Mouse (Mus musculus): Measurements from ENCODE around the gene Ttll1.
"Not testable (repeated sequence)": the region's sequence is repeated elsewhere in the genome, so short reads cannot be mapped to it uniquely, and the experiment has no call there.

The Ttll1 gene

GRCm38 (mm10) chr15:83481236-83481780, 29.4 kb downstream of the Ttll1 start:
- no peak for DNase-seq

GRCm38 (mm10) chr15:83479818-83480217, 30.9 kb downstream of the Ttll1 start:
- no peak for DNase-seq

DNA sequence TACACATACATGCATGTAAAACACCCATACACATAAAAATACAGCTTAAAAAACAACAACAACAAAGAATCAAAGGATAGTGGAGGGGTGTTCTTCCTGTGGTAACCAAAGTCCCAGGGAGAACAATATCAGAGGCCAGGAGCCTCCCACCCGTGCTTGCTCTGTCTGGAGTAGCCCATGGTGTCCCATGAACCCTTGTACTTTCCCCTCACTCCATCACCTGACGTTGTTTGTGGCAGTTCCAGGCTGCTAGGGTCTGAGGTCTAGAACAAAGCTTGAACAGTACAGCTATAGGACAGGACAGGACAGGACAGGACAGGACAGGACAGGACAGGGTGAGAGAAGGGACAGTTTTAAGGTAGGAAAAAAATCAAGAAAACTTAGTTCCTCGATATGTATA, 32.6 kb downstream of the Ttll1 start:
- no peak for DNase-seq

GRCm38 (mm10) chr15:83476593-83477273, 34.0 kb downstream of the Ttll1 start:
- DNase-seq, result no peak

DNA sequence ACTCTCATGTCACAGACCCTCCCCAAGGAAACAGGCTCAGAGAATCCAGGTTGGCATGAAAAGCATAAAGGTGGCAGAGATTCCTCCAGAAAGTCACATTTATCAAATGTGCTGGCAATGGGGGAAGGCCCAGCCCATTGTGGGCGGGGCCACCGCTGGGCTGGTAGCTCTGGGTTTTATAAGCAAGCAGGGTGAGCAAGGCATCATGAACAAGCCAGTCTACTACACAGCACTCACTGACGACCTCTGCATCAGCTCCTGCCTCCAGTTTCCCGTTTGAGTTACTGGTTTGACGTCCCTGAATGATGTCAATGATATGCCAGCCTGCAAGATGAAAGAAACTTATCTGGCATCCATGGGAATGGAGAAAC, 36.2 kb downstream of the Ttll1 start:
- DNase-seq, result no peak

DNA sequence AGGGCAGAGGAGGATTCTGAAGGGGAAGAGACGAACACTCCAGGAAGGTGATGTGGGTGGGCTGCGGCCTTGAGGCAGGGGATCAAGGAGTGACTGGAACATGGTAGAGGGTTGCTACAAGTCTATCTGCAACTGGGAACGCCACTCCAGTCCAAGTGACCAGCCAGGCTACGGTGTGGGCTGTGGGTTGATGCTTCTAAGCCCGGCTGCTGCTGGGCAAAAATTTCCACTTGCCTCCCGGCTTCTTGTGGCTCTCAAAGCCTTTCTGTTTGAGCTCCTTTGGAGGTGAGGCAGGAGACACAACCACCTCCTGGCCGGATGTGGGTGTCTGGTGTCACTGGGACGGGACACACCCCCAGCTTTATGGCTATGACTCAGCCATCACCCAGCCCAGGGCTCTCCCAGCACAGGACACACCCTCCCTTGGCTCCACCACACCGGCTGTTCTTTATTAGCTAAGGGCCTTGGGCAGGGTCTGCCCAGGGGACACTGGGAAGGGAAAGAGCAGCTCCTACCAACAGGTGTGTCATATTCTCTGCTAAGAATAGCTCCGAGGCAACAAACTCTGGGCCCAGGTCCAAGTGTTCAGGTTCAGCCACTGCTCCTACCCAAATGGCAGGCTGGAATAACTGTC, 36.7 kb downstream of the Ttll1 start:
- DNase-seq, result peak; percentile 58

GRCm38 (mm10) chr15:83473251-83473650, 37.4 kb downstream of the Ttll1 start:
- no peak for DNase-seq

- DNase-seq, result no peak
Observed at GRCm38 (mm10) chr15:83471476-83471875, 39.2 kb downstream of the Ttll1 start.

DNA sequence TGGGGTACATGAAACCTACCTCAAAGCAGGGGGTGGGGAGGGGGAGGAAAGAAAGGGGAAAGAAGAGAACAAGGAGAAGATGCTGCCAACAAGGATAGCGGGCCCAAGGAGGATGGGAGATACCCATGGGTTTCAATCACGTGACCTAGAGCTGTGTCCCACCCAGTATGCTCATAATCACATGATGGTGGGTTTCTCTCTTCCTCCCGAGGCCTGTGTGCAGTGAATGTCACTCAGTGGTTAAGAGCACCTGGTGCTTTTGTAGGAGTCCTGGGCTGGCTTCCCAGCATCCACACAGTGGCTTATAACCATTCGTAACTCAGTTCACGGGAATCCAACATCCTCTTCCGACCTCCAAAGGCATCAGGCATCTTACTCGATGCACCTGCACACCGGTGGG, 40.2 kb downstream of the Ttll1 start:
- DNase-seq, result no peak

- DNase-seq, result no peak
Observed at GRCm38 (mm10) chr15:83469279-83469821, 41.3 kb downstream of the Ttll1 start.

DNA sequence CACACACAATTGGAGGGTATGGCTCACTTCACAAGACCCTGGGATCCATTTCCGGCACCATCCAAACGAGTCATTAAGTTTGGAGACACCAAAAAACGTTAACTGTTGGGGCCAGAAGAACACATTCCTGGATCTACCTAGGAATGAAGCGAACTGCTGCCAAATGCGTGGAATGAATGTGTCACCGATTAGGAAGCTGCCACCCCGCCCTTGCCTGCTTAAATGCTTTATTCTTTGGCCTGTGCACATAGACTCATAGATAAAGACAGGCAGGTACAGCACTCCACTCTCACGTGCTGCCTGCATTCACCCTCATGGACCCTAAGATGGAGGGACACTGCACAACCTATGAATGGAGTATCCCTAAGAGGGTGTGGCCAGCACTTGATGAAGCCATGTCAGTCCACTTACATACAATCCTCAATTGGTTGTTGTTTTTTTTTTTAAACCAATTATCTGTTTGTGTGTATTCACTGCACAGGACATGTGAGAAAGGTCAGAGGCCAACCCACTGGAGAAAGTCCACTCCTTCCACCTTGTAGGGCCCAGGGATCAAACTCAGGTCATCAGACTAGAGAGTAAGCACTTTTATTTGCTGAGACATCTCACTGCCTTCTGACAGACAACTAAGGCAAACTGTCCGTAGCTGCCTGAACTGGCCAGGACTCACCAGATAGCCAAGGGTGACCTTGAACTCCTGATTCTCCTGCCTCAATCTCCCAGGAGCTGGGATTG, 43.3 kb downstream of the Ttll1 start:
- no peak for DNase-seq

GRCm38 (mm10) chr15:83466331-83466730, 44.4 kb downstream of the Ttll1 start:
- DNase-seq, result no peak

DNA sequence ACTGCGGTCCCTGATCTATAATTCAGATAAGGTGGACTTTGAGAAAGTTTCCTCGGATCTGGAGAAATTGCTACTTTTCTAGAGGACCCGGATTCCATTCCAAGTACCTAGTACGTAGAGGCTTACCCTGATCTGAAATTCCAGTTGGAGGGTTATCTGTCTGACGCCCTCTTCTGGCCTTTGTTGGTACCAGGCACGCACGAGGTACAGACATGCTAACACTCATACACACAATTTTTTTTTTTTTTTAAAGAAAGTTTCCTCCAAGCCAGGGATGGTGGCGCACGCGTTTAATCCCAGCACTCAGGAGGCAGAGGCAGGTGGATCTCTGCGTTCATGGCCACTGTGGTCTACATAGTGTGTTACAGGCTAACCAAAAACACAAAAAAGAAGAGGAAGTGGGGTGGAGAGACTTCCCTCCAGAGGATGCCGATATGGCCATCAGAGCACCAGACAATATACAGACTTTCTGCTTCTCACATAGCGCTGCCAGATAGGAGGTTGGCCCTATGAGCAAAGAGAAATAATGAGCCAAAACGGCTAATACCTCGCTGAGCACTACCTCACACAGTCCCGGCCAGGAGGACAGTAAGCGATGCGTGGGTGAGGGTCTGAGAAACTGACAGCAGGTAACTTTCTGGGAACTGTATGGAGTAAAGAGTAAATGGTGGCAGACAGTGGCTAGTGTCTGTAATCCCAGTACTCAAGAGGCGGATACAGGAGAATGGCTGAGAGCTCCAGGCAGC, 45.6 kb downstream of the Ttll1 start:
- DNase-seq, result no peak

DNA sequence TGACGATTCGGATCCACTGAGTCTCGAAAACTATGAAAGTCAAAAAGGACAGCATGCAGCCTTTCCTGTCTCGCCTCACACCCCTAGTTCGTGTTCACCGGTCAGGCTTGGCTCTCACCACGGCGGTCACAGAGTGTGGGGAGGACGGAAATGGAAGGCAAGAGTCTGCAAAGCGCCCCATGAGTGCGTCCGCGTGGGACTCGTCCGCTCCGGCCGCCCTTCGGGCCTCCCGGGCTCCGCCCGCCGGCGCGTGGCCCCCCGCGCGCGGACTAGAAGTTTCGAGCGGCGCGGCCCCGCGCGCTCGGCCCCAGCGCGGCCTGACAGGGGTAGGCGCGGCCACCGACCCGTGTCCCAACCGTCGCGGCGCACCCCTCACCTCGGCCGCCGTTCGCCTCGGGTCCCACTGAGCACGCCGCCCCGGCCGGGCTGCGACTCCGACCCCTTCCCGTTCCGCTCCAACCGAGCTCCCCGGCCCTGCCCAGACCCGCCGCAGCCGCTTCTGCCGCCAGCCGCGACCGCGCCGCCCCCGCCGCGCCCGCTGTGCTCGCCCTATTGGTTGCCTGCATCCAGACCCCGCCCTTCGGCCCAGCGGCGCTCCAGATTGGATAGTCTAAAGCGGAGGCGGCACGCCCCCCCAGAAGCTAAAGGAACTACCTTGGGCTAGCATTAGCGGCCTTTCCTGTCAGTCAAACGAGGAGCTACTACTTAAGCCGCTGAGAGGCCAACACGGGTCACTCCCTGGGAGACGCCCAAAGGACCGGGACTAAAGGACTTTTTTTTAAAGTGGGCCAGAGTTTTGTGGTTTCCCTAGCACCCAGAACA, 46.4 kb downstream of the Ttll1 start, which contains the start of gene Pacsin2:
Pacsin2 (minus strand) TSS at position 524 of the 822 bp plus-strand sequence.
- DNase-seq, result peak; percentile 96

GRCm38 (mm10) chr15:83463369-83464082, 47.2 kb downstream of the Ttll1 start:
- no peak for DNase-seq

GRCm38 (mm10) chr15:83462349-83462748, 48.3 kb downstream of the Ttll1 start:
- not testable (repeated sequence) for DNase-seq

DNA sequence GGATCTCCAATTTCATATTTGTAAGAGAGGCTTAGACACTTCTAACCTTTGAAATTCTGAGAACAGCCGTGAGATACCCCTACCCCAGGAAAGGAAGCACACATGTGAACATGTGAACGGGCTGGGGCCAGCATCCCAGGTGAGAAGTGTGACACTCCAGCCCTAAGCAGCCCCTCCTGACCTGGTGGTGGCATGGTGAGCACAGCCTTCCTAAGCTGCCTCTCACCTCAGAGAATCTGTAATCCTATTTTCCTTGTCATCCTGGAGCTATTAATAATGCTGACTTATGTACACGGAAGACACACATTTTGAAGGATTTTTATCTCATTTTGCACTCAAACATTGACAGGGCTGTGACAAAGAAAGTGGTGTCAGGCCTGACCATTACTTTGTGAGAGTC, 49.8 kb downstream of the Ttll1 start:
- DNase-seq, result no peak

DNA sequence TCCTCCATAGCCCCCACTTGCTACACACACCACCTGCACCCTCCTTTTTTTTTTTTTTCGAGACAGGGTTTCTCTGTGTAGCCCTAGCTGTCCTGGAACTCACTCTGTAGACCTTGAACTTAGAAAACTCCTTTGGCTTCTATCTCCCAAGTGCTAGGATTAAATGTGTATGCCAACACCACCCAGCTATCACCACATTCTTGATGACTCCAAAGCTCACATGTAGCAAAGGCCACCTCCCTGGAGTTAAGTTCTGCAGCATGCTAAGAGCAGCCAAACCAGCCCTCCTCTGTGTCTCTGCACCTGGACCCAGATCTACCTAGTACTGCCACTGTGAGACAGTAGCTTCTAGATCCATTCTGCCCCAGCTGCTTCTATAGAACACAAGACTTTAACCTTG, 53.2 kb downstream of the Ttll1 start:
- DNase-seq, result no peak

DNA sequence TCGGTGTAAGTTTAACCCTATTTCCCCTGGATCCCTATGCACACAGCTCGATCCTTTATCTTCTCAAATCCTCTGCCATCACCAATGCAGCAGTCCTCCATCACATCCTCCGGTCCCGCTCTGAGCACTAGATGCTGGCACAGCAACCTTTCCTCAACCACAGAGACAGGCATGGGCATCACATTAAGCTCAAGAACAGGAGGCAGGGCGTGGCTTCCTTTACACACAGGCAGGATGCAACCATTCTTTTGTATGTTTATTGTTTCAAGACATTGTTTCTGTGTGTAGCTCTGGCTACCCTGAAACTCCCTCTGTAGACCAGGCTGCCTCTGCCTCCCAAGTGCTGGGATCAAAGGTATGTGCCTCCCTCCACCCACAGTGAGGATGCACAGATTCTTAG, 55.1 kb downstream of the Ttll1 start:
- no peak for DNase-seq

DNA sequence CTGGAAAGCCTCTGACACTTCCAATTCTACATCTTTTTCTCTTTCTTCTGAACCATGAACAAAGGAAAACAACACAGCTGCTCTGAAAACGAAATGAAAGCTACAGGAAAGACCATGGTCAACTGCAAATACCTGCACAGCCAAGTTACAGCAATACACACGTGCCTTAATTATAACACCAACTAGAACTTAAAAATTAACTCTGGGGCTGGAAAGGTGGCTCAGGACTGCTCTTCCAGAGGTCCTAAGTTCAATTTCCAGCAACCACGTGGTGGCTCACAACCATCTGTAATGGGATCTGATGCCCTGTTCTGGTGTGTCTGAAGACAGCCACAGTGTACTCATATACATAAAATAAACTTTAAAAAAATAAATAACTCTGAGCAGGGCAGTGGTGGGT, 55.7 kb downstream of the Ttll1 start:
- DNase-seq, result no peak

GRCm38 (mm10) chr15:83454419-83454818, 56.3 kb downstream of the Ttll1 start:
- DNase-seq, result no peak

All from thymus, postnatal 25 days (tissue).